Mouse (Mus musculus) midbrain, embryonic 15.5 days (tissue): ENCODE measurements at regions not wholly inside any gene's neighbourhood (a gene's known extent, or its start where the extent isn't known, plus 50 kb on each side); places are given as distances from the start of the nearest gene placed in this dataset.

Source experiments
- ATAC-seq: fragments of 200-750 bp; cut with Nextera tagmentation; replicated peaks from 2 replicates; pipeline ENCODE4 v1.8.0; 2017; ENCODE audit warnings: moderate TSS enrichment
- H3K27ac ChIP-seq: fragments of 300-500 bp; sonication (generic); 2 replicates; pipeline ENCODE4 v1.5.1; 2015; ENCODE audit warnings: mild to moderate bottlenecking, inconsistent platforms
- H3K27me3 ChIP-seq: fragments of 300-500 bp; sonication (generic); replicated peaks from 2 replicates; pipeline ENCODE4 v1.6.1; 2015; ENCODE audit warnings: inconsistent platforms
- H3K36me3 ChIP-seq: fragments of 300-500 bp; sonication (generic); replicated peaks from 2 replicates; pipeline ENCODE4 v1.6.1; 2015; ENCODE audit warnings: inconsistent platforms
- H3K4me1 ChIP-seq: fragments of 300-500 bp; sonication (generic); 2 replicates; pipeline ENCODE4 v1.6.1; 2015; ENCODE audit warnings: inconsistent platforms
- H3K4me2 ChIP-seq: fragments of 300-500 bp; sonication (generic); 2 replicates; pipeline ENCODE4 v1.6.1; 2015; ENCODE audit warnings: inconsistent platforms, mild to moderate bottlenecking, moderate library complexity
- H3K4me3 ChIP-seq: fragments of 300-500 bp; sonication (generic); 2 replicates; pipeline ENCODE4 v1.5.1; 2015; ENCODE audit warnings: mild to moderate bottlenecking, inconsistent platforms
- H3K9ac ChIP-seq: fragments of 300-500 bp; sonication (generic); 2 replicates; pipeline ENCODE4 v1.6.1; 2015; ENCODE audit warnings: mild to moderate bottlenecking, inconsistent platforms
- H3K9me3 ChIP-seq: fragments of 300-500 bp; sonication (generic); 2 replicates; pipeline ENCODE4 v1.6.1; 2016; ENCODE audit warnings: inconsistent platforms
- WGBS: fragments of 180-500 bp; shearing (Covaris S2); methylation state at CpG from one replicate; pipeline ENCODE4 v1.1.7; 2015; ENCODE audit warnings: mixed read lengths; 5-methylcytosine and 5-hydroxymethylcytosine counted together

GRCm38 (mm10) chr8:17588189-17588588 is 1389.9 kb downstream of the Defb40 start:
- no peaks in the 10 kb centered on the region for H3K4me1 ChIP-seq
- H3K4me2 ChIP-seq = no peak overlapping the region
- ATAC-seq = no peak
- H3K9ac ChIP-seq = no peak overlapping the region
- H3K27ac ChIP-seq = no peak overlapping the region
- no peak overlapping the region for H3K4me3 ChIP-seq
- H3K9me3 ChIP-seq = no peaks in the 10 kb centered on the region
- no peaks in the 10 kb centered on the region for H3K27me3 ChIP-seq
- H3K36me3 ChIP-seq = no peaks in the 10 kb centered on the region

GRCm38 (mm10) chr8:17587261-17587861 is 1390.7 kb downstream of the Defb40 start:
- no peak overlapping the region for H3K4me3 ChIP-seq
- H3K9ac ChIP-seq = no peak overlapping the region
- no peaks in the 10 kb centered on the region for H3K27me3 ChIP-seq
- no peak overlapping the region for H3K4me2 ChIP-seq
- no peaks in the 10 kb centered on the region for H3K4me1 ChIP-seq
- H3K27ac ChIP-seq = no peak overlapping the region
- 59% methylated on average over 5 of the region's 5 CpGs for WGBS
- H3K9me3 ChIP-seq = no peaks in the 10 kb centered on the region
- H3K36me3 ChIP-seq = no peaks in the 10 kb centered on the region
- ATAC-seq = no peak
